Mouse (Mus musculus) gastrocnemius, adult 2 months (tissue): Measurements from ENCODE around the gene Lrrc20. TPM values are rescaled to one million over a fixed set of nuclear protein-coding genes. Genes with fewer than 3 reads are reported as not detected.

Experiments
- DNase-seq: peaks from one replicate; pipeline ENCODE4 v3.0.0; 2022
- H3K27ac ChIP-seq: fragments of 200-600 bp; 2 replicates; pipeline ENCODE4 v1.8.1; 2022; ENCODE audit warnings: mild to moderate bottlenecking
- H3K4me3 ChIP-seq: fragments of 200-600 bp; 2 replicates; pipeline ENCODE4 v1.8.1; 2022; ENCODE audit warnings: mild to moderate bottlenecking, moderate library complexity
- CTCF ChIP-seq: fragments of 200-600 bp; IDR thresholded peaks from 2 replicates; pipeline ENCODE4 v1.8.1; 2022; ENCODE audit warnings: antibody characterized with exemption, mild to moderate bottlenecking, moderate library complexity
- intact Hi-C: fragments of 180-260 bp; cut with DNase I; formaldehyde crosslinking; loops from one replicate; pipeline ENCODE4 v1.15.1; 2025
- total RNA-seq, 2 experiments: library from RNA; stranded (reverse); gene quantifications; 2 replicates each; pipeline ENCODE4 v1.2.3; 2021

The Lrrc20 gene
- total RNA-seq, 2 experiments from 2014 or later = 133 to 164 TPM

DNA sequence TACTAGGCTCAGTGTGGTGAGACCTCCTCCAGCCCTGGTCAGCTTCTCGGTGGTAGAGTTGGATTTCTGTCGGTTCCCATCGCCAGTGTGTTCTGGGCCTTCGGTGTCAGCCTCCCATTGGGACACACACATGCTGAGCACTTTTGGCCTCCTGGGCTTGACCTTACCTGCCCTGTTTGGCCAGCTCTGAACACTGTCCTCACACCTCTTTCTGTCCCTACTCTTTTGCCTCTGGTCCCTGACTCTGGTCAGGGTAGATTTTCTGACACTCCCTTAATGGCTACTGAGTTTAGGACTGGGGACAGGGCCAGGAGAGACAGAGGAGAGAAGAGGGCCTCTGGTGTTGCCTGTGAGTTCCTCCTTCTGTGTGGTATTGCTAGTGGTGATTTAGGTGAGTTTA is 4.3 kb downstream of the Lrrc20 start:
- peak; percentile 57 for DNase-seq

GRCm38 (mm10) chr10:61480488-61480887 is 4.9 kb downstream of the Lrrc20 start:
- intact Hi-C loops = no loop called here
- no peak overlapping the region for H3K4me3 ChIP-seq

More for the DNA sequence above, 4.3 kb downstream of the Lrrc20 start:
- Histone ChIP-seq H3K4me3 (peak overlapping the region; percentile 18; the same call in 1 of the 2 replicates), H3K27ac (peak overlapping the region; percentile 83)
- intact Hi-C loops = no loop called here
- no peak for TF ChIP-seq CTCF

GRCm38 (mm10) chr10:61482771-61483170 is 7.2 kb downstream of the Lrrc20 start:
- no peak overlapping the region for H3K27ac ChIP-seq
- H3K4me3 ChIP-seq = no peak overlapping the region
- TF ChIP-seq CTCF = no peak
- no peak for DNase-seq
- intact Hi-C loops = no loop called here

More at GRCm38 (mm10) chr10:61480488-61480887, 4.9 kb downstream of the Lrrc20 start:
- no peak for TF ChIP-seq CTCF
- no peak for DNase-seq
- H3K27ac ChIP-seq = peak overlapping the region; percentile 83

GRCm38 (mm10) chr10:61484801-61485200 is 9.2 kb downstream of the Lrrc20 start:
- DNase-seq = peak; percentile 56
- no peak for TF ChIP-seq CTCF
- peak overlapping the region; percentile 53 for H3K27ac ChIP-seq
- 0 out of 2 replicates have a peak overlapping the region, but pooled peaks have one; percentile 4 for H3K4me3 ChIP-seq
- intact Hi-C loops = no loop called here

- no peak for TF ChIP-seq CTCF
- no peak overlapping the region for H3K4me3 ChIP-seq
- no peak for DNase-seq
- peak overlapping the region; percentile 48 for H3K27ac ChIP-seq
- intact Hi-C loops = no loop called here
Observed at GRCm38 (mm10) chr10:61486551-61487339, 11.1 kb downstream of the Lrrc20 start.

- Histone ChIP-seq H3K4me3 (no peak overlapping the region), H3K27ac (peak overlapping the region; percentile 16; the same call in 1 of the 2 replicates)
- DNase-seq = no peak
- no peak for TF ChIP-seq CTCF
- intact Hi-C loops = no loop called here
Observed at GRCm38 (mm10) chr10:61488522-61489110, 13.0 kb downstream of the Lrrc20 start.

GRCm38 (mm10) chr10:61491573-61491972 is 16.0 kb downstream of the Lrrc20 start:
- no peak for DNase-seq
- no peak overlapping the region for H3K27ac ChIP-seq
- intact Hi-C loops = loop anchor here (2.0 to 5.0 kb wide), 3 partner anchors 41 to 166 kb away; no protein-coding TSS in a partner anchor
- no peak overlapping the region for H3K4me3 ChIP-seq
- no peak for TF ChIP-seq CTCF

DNA sequence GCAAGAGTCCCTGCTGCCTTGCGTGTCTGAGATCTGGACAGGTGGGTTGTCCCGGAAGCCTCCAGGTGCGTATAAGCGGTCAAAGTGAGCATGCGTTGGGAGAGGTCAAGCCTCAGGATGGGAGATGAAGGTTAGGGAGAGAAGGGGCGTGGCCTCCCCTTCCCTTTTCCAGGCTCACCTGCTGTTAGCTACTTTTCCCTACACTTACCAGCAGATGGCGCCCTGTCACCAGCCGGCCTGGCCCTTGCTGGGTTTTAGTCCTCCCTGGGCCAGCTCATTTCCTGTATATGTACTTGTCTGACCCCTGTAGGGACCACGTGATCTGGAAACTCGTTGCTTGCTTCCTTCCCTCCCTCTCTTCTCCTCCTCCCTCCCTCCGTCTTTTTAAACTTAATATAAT is 16.4 kb downstream of the Lrrc20 start:
- Histone ChIP-seq H3K27ac (no peak overlapping the region), H3K4me3 (no peak overlapping the region)
- TF ChIP-seq CTCF = peak; percentile 91
- DNase-seq = peak; percentile 86
- intact Hi-C loops = loop anchor here (5.0 kb wide), 2 partner anchors 40 to 165 kb away; no protein-coding TSS in a partner anchor

DNA sequence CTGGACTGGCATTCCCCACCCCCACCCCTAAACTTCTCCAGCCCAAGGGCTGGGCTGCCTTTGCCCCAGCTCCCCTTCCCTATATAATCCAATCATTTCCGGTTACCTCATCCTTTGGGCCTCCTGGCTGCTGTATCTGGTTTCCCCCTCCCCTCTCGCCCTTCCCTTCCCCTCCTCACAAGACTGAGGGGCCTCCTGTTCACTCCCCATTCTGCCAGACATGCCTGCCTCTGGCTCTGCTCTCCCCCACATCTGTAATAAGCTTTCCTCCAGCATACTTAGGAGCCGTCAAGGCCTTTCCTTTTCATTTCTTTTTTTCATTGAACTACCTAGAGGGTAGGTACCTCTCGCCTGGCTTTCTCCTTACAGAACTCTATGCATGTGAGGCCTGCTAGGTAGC is 19.9 kb downstream of the Lrrc20 start:
- no peak overlapping the region for H3K4me3 ChIP-seq
- intact Hi-C loops = no loop called here
- TF ChIP-seq CTCF = no peak
- peak overlapping the region; percentile 49; the same call in 1 of the 2 replicates for H3K27ac ChIP-seq
- no peak for DNase-seq

- DNase-seq = peak; percentile 55
- TF ChIP-seq CTCF = no peak
- H3K4me3 ChIP-seq = no peak overlapping the region
- intact Hi-C loops = no loop called here
- H3K27ac ChIP-seq = peak overlapping the region; percentile 49; the same call in 1 of the 2 replicates
Observed at GRCm38 (mm10) chr10:61496231-61496630, 20.6 kb downstream of the Lrrc20 start.

- no peak for TF ChIP-seq CTCF
- Histone ChIP-seq H3K27ac (peak overlapping the region; percentile 55), H3K4me3 (no peak overlapping the region)
- DNase-seq = peak; percentile 39
- intact Hi-C loops = no loop called here
Observed at GRCm38 (mm10) chr10:61499505-61500466, 24.2 kb downstream of the Lrrc20 start.

GRCm38 (mm10) chr10:61500756-61501155 is 25.2 kb downstream of the Lrrc20 start:
- Histone ChIP-seq H3K27ac (no peak overlapping the region), H3K4me3 (no peak overlapping the region)
- TF ChIP-seq CTCF = no peak
- no peak for DNase-seq
- intact Hi-C loops = no loop called here
